Mouse (Mus musculus) lung, adult 2 months (tissue): ENCODE measurements around the gene Fat3.

Experiments
- CTCF ChIP-seq: fragments of 200-500 bp; IDR thresholded peaks from 2 replicates; pipeline ENCODE4 v1.5.1; 2011; ENCODE audit warnings: mild to moderate bottlenecking, low read length, control low read depth; ENCODE audit not compliant: insufficient read depth
- POLR2A ChIP-seq: fragments of 200-500 bp; IDR thresholded peaks from 2 replicates; pipeline ENCODE4 v1.6.1; 2011; ENCODE audit warnings: low read depth, mild to moderate bottlenecking, control low read depth, low read length, borderline replicate concordance; ENCODE audit errors: extremely low read depth

DNA sequence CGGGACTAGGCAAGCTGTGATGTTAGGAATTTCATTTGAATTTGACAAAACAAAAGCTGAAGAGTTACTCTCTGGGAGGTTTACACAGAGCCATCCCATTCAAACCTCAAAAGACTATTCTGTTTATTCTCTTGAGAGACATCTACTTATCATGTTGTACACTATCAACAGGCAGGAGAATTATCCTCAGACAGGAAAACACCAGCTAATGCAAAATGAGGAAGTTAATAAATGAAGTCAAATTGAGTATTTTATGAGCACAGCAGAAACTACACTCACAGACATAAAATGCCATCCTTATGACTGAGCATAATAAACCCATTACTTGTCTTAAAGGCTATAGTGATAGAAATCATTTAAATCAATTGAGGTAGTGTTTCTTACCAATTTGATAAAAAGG, 182.1 kb downstream of the Fat3 start:
- no peak for TF ChIP-seq CTCF
- TF ChIP-seq POLR2A = no peak
